Mouse (Mus musculus) erythroblast, embryonic 14.5 days (primary cell): ENCODE measurements at regions not wholly inside any gene's neighbourhood (a gene's known extent, or its start where the extent isn't known, plus 50 kb on each side); places are given as distances from the start of the nearest gene placed in this dataset.

Source experiments
- H3K27me3 ChIP-seq: 2 replicates; pipeline ENCODE4 v1.6.1; 2012; ENCODE audit warnings: inconsistent platforms; ENCODE audit not compliant: control insufficient read depth
- H3K36me3 ChIP-seq: 2 replicates; pipeline ENCODE4 v1.6.1; 2012; ENCODE audit warnings: mild to moderate bottlenecking, inconsistent platforms; ENCODE audit not compliant: control insufficient read depth
- H3K4me1 ChIP-seq: 2 replicates; pipeline ENCODE4 v1.6.1; 2012; ENCODE audit warnings: inconsistent platforms; ENCODE audit not compliant: control insufficient read depth
- H3K4me3 ChIP-seq: replicated peaks from 2 replicates; pipeline ENCODE3; 2012; ENCODE audit warnings: moderate library complexity, mild to moderate bottlenecking, inconsistent platforms
- H3K9me3 ChIP-seq: 2 replicates; pipeline ENCODE4 v1.6.1; 2012; ENCODE audit warnings: low read length, inconsistent platforms, mixed read lengths; ENCODE audit not compliant: control insufficient read depth
- GATA1 ChIP-seq: IDR thresholded peaks from 2 replicates; pipeline ENCODE4 v1.6.1; 2012; ENCODE audit warnings: low read length, inconsistent platforms, mixed read lengths
- TAL1 ChIP-seq: IDR thresholded peaks from 3 replicates; pipeline ENCODE4 v1.6.1; 2012; ENCODE audit warnings: low read length, inconsistent platforms, mixed read lengths

GRCm38 (mm10) chr6:51381465-51381864, 51.0 kb upstream of the Nfe2l3 start:
- peaks cover 22% of the 10 kb centered on the region for H3K27me3 ChIP-seq
- no peak for TF ChIP-seq GATA1
- no peak for TF ChIP-seq TAL1
- H3K36me3 ChIP-seq = no peaks in the 10 kb centered on the region
- H3K4me3 ChIP-seq = no peak overlapping the region
- no peaks in the 10 kb centered on the region for H3K9me3 ChIP-seq
- H3K4me1 ChIP-seq = peaks cover 7% of the 10 kb centered on the region
